Mouse (Mus musculus): ENCODE measurements around the gene Tex37.

- no peak for TF ChIP-seq GATA1 (IDR thresholded peaks at IDR 0.05; ENCODE audit: borderline replicate concordance, low read length)
- TF ChIP-seq FLI1 (IDR thresholded peaks at IDR 0.05; ENCODE audit: low read length) = no peak
Observed at GRCm38 (mm10) chr6:70955291-70955800, 36.6 kb upstream of the Tex37 start.

Data from megakaryocyte, embryonic 14.5 days (primary cell).